Mouse (Mus musculus) liver, postnatal 0 days (tissue): ENCODE data around the gene Arhgap28. TPM values are rescaled to one million over a fixed set of nuclear protein-coding genes. Genes with fewer than 3 reads are reported as not detected.
A peak's percentile ranks its signal among the peaks of the same experiment; 100 is the strongest.

ENCODE experiments used
- ATAC-seq: fragments of 200-750 bp; cut with Nextera tagmentation; 2 replicates; pipeline ENCODE4 v1.8.0; 2017; ENCODE audit warnings: mild to moderate bottlenecking, moderate library complexity
- DNase-seq: peaks from one replicate; pipeline ENCODE4 v3.0.0-alpha.2; 2016
- H3K27ac ChIP-seq: fragments of 300-500 bp; sonication (generic); 2 replicates; pipeline ENCODE4 v1.5.1; 2014; ENCODE audit warnings: antibody characterized with exemption, moderate library complexity, mild to moderate bottlenecking, low read depth
- H3K27me3 ChIP-seq: fragments of 300-500 bp; sonication (generic); 2 replicates; pipeline ENCODE4 v1.6.1; 2014; ENCODE audit warnings: low read length, control low read depth, mixed read lengths; ENCODE audit not compliant: insufficient read depth
- H3K36me3 ChIP-seq: fragments of 300-500 bp; sonication (generic); replicated peaks from 2 replicates; pipeline ENCODE4 v1.6.1; 2014; ENCODE audit warnings: mild to moderate bottlenecking, control low read depth, low read length, moderate library complexity, mixed read lengths; ENCODE audit not compliant: insufficient read depth
- H3K4me1 ChIP-seq: fragments of 300-500 bp; sonication (generic); 2 replicates; pipeline ENCODE4 v1.6.1; 2014; ENCODE audit warnings: antibody characterized with exemption, mild to moderate bottlenecking, control low read depth; ENCODE audit not compliant: insufficient read depth
- H3K4me2 ChIP-seq: fragments of 300-500 bp; sonication (generic); 2 replicates; pipeline ENCODE4 v1.6.1; 2014; ENCODE audit warnings: low read depth, mild to moderate bottlenecking, low read length, moderate library complexity, mixed read lengths
- H3K4me3 ChIP-seq: fragments of 300-500 bp; sonication (generic); 2 replicates; pipeline ENCODE4 v1.5.1; 2014; ENCODE audit warnings: low read depth, low read length
- H3K9ac ChIP-seq: fragments of 300-500 bp; sonication (generic); replicated peaks from 2 replicates; pipeline ENCODE4 v1.6.1; 2014; ENCODE audit warnings: mild to moderate bottlenecking, moderate library complexity
- H3K9me3 ChIP-seq: fragments of 300-500 bp; sonication (generic); 2 replicates; pipeline ENCODE4 v1.6.1; 2016; ENCODE audit warnings: mild to moderate bottlenecking, control low read depth, low read length, mixed read lengths
- CTCF ChIP-seq: sonication (generic); IDR thresholded peaks from 2 replicates; pipeline ENCODE4 v1.5.1; 2016; ENCODE audit warnings: antibody characterized with exemption, low read depth
- EP300 ChIP-seq: IDR thresholded peaks from 2 replicates; pipeline ENCODE4 v1.6.1; 2016; ENCODE audit warnings: antibody characterized with exemption, low read depth, mild to moderate bottlenecking
- WGBS: fragments of 180-500 bp; shearing (Covaris S2); extraction: QIAGEN DNeasy Blood & Tissue Kit; methylation state at CpG from one replicate; pipeline ENCODE4 v1.1.7; 2014; ENCODE audit not compliant: insufficient replicate concordance; 5-methylcytosine and 5-hydroxymethylcytosine counted together
- polyA plus RNA-seq: library from polyadenylated mRNA; unstranded; fragments of >200 nt; fragmentation: Nextera tagmentation; extraction: Ambion mirVana; gene quantifications from 2 replicates; pipeline ENCODE4 v1.2.1, GENCODE M21; 2015

Arhgap28 gene
- polyA plus RNA-seq, 1 experiment from 2014 or later: 0.48 TPM

DNA sequence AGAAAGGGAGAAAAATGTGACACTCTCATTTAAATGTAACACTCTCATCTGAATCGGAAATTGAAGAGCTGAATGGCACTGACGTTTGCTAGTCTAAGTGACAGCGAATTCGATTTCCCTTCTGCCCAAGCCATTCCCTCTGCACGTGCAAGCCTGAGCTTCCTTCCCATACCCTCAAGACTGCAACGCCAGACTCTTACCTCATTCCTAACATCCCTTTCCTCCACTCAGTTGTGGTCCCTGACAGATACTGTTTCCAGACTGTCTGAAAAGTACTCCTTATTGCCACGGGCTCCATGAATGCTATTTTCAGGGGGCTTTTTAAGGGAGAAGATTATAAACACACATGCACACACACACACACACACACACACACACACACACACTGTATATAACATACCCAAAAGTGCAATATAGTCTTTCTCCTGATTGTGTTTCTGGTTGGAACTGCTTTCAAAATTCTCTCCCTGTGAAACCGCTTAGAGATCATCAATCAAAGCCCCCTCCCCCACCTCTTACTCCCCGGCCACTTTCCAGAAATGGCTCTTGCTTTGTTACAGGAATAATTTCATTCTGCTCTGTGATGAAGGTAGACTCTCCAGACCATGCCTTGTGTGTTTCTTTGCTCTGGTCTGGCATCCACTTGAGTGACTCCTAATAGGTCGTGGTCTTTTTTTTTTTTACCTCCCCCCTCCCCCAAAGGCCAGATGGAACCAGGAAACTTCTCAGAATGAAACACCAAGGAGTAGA is 836 bp upstream of the Arhgap28 start:
- Histone ChIP-seq H3K4me1 (0 out of 2 replicates have a peak, but pooled peaks cover 4% of the 10 kb centered on the region), H3K27ac (0 out of 2 replicates have a peak overlapping the region, but pooled peaks have one; percentile 29), H3K4me3 (peak overlapping the region; percentile 63), H3K27me3 (0 out of 2 replicates have a peak, but pooled peaks cover 6% of the 10 kb centered on the region), H3K9me3 (no peaks in the 10 kb centered on the region), H3K36me3 (no peaks in the 10 kb centered on the region), H3K4me2 (peak overlapping the region; percentile 88), H3K9ac (peak overlapping the region; percentile 41; the same call in 1 of the 2 replicates)
- TF ChIP-seq EP300 (no peak), CTCF (no peak)
- ATAC-seq (no peak), DNase-seq (no peak)
- 9% methylated on average over 10 of the region's 10 CpGs for WGBS

DNA sequence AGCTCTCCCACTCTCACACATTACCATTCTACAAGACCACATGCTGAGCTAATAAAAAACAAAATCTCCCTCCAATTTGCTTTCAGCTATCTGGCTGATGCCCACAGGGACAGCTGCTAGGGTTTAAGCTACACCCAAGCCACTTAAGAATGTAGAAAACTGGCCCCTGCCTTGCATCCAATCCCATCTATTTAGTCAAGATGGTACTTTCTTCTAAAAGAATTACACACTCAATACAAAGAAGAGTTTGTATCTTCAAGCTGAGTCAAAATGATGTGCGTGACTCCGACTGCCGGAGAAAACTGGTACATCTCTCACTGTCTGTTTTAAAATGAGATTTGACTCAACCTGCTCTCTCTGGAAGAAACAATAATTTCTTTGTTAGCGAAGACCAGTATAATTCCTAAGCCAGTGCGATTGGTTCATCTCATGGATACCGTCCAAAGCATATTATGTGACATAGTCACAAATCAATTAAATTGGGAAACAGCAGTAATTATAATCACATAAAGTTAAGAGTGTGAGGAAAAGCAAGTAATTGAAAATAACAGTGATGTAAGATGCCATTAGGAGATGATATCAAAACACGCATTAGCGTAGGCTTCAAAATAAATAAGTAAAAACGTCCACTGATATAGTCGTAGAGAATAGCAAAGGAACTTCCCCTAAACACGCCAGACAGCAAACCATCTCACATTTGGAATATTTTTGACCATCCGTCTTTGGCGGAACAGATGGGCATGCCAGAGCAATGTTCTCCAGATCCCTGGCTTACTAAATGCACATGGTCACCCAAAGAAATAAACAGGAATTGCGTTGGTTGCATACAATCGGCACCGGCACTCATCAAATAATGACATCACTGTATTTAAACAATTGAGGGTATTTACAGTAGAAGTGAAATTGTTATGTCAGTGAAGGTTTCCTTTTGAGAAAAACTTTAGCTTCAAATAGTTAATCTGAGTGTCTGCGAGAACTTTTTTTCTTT is 1.0 kb downstream of the Arhgap28 start:
- ATAC-seq (no peak), DNase-seq (no peak)
- TF ChIP-seq EP300: no peak
- no peak for TF ChIP-seq CTCF
- H3K9me3 ChIP-seq: no peaks in the 10 kb centered on the region
- H3K9ac ChIP-seq: no peak overlapping the region
- H3K27me3 ChIP-seq: 0 out of 2 replicates have a peak, but pooled peaks cover 6% of the 10 kb centered on the region
- 0 out of 2 replicates have a peak, but pooled peaks cover 4% of the 10 kb centered on the region for H3K4me1 ChIP-seq
- H3K27ac ChIP-seq: no peak overlapping the region
- H3K4me2 ChIP-seq: peak overlapping the region; percentile 88
- H3K36me3 ChIP-seq: no peaks in the 10 kb centered on the region
- peak overlapping the region; percentile 63 for H3K4me3 ChIP-seq
- 41% methylated on average over 17 of the region's 17 CpGs for WGBS

DNA sequence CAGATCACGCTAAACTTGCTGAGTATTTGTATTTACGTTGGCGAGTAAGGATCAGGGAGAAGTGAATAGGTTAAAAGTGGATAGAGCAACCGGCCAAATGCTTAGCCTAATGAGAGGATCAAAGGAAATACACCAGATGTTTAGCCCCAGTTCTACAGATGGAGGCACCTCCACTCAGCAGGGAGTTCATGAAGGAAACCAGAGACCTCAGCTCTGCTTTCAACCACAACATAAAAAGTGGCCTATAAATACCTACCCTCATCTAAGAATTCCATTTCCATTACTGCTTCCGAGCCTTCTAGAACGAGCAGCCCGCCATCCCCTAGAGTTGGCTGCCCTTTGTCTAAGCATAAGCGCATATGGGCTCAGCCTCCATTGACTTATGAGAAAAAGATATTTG is 4.1 kb downstream of the Arhgap28 start:
- TF ChIP-seq CTCF (no peak), EP300 (no peak)
- Histone ChIP-seq H3K4me2 (no peak overlapping the region), H3K9me3 (no peaks in the 10 kb centered on the region), H3K27ac (no peak overlapping the region), H3K9ac (no peak overlapping the region), H3K36me3 (no peaks in the 10 kb centered on the region), H3K4me3 (no peak overlapping the region), H3K27me3 (0 out of 2 replicates have a peak, but pooled peaks cover 6% of the 10 kb centered on the region), H3K4me1 (0 out of 2 replicates have a peak, but pooled peaks cover 4% of the 10 kb centered on the region)
- no peak for ATAC-seq
- no peak for DNase-seq
- 64% methylated on average over 8 of the region's 8 CpGs for WGBS

- H3K4me3 ChIP-seq: no peak overlapping the region
- 0 out of 2 replicates have a peak, but pooled peaks cover 1% of the 10 kb centered on the region for H3K27me3 ChIP-seq
- no peaks in the 10 kb centered on the region for H3K36me3 ChIP-seq
- DNase-seq: no peak
- WGBS: 66% methylated on average over 7 of the region's 7 CpGs
- H3K27ac ChIP-seq: no peak overlapping the region
- no peaks in the 10 kb centered on the region for H3K9me3 ChIP-seq
- TF ChIP-seq CTCF (no peak), EP300 (no peak)
- H3K4me1 ChIP-seq: no peaks in the 10 kb centered on the region
- H3K4me2 ChIP-seq: no peak overlapping the region
- no peak for ATAC-seq
- H3K9ac ChIP-seq: no peak overlapping the region
These were observed 7.2 kb downstream of the Arhgap28 start for GRCm38 (mm10) chr17:67996769-67997155.

- no peak overlapping the region for H3K9ac ChIP-seq
- 10% methylated on average over 14 of the region's 14 CpGs for WGBS
- no peak for TF ChIP-seq CTCF
- no peak for TF ChIP-seq EP300
- no peak for DNase-seq
- no peak overlapping the region for H3K4me2 ChIP-seq
- ATAC-seq: no peak
- H3K36me3 ChIP-seq: no peaks in the 10 kb centered on the region
- H3K27ac ChIP-seq: no peak overlapping the region
- H3K9me3 ChIP-seq: no peaks in the 10 kb centered on the region
- H3K4me1 ChIP-seq: no peaks in the 10 kb centered on the region
- no peaks in the 10 kb centered on the region for H3K27me3 ChIP-seq
- no peak overlapping the region for H3K4me3 ChIP-seq
These were observed 7.7 kb downstream of the Arhgap28 start for GRCm38 (mm10) chr17:67996097-67996768.
